Mouse (Mus musculus): ENCODE results near the gene Grin2b. TPM values are rescaled to one million over a fixed set of nuclear protein-coding genes. Genes with fewer than 3 reads are reported as not detected.

Gene Grin2b
- polyA plus RNA-seq, 1 experiment: 0.03 TPM

DNA sequence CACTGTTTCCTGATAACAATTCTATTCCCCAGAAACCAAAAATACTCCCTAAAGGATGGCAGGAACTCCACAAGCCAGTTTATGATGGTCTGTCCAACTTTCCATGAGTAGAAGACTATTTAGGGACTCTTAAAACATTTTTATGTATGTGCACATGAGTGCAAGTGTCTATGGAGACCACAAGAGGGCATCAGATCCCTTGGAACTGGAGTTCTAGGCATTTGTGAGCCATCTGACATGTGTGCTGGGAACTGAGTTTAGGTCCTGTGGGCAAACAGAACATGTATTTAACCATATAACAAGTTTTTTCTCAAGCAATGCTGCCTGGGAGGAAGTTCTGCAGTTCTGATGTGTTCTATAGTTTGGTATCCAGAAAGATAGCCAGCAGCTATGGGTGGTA is 501.3 kb downstream of the Grin2b start:
- H3K36me3 ChIP-seq (ENCODE audit: control insufficient read depth, insufficient read depth, low read length, poor library complexity, severe bottlenecking): no peaks in the 10 kb centered on the region
- no peaks in the 10 kb centered on the region for H3K27me3 ChIP-seq (ENCODE audit: control insufficient read depth, insufficient read depth, low read length, poor library complexity, severe bottlenecking)
- H3K9me3 ChIP-seq (replicated peaks; ENCODE audit: control insufficient read depth, insufficient read depth, low read length, poor library complexity, severe bottlenecking): no peaks in the 10 kb centered on the region
- no peaks in the 10 kb centered on the region for H3K4me1 ChIP-seq (ENCODE audit: control insufficient read depth, insufficient read depth, low read length)
- no peak overlapping the region for H3K27ac ChIP-seq (ENCODE audit: insufficient read depth, low read length)
- TF ChIP-seq POLR2A (IDR thresholded peaks at IDR 0.05; ENCODE audit: insufficient read depth, low read length) (no peak), CTCF (IDR thresholded peaks at IDR 0.05; ENCODE audit: low read depth, low read length) (no peak), EP300 (IDR thresholded peaks at IDR 0.05; ENCODE audit: insufficient read depth, low read depth, low read length) (no peak)
- no peak overlapping the region for H3K9ac ChIP-seq (ENCODE audit: low read depth, poor library complexity, severe bottlenecking)
- H3K4me3 ChIP-seq (ENCODE audit: low read depth, low read length): no peak overlapping the region

Other genes starting within 250 kb of the Grin2b start
- not detected in 2 replicates for gene Gm8994, start 154.0 kb upstream of the Grin2b start, polyA plus RNA-seq (2011; ENCODE audit: insufficient read depth, insufficient read length, low read depth, missing spikeins)
- 0.36 TPM in 1 of 2 replicates, not detected in the other for gene E330021D16Rik, start 242.1 kb upstream of the Grin2b start, polyA plus RNA-seq (2011; ENCODE audit: insufficient read depth, insufficient read length, low read depth, missing spikeins)